Mouse (Mus musculus) C3H10T1/2 (cell line): Measurements from ENCODE around the gene Gm34653. TPM values are rescaled to one million over a fixed set of nuclear protein-coding genes. Genes with fewer than 3 reads are reported as not detected.

ENCODE experiments used
- polyA plus RNA-seq, 2 experiments: library from polyadenylated mRNA; unstranded; fragments of >200 nt; fragmentation: generic; extraction: Trizol; gene quantifications; one replicate each; pipeline ENCODE4 v1.2.1; 2012; ENCODE audit warnings: missing spikeins in 2 of 2

Gene Gm34653
- polyA plus RNA-seq = under 1 TPM in 1 of 2 experiments, not detected in 1; 0.02 TPM

GRCm38 (mm10) chr2:34832766-34833457, at the start of gene Gm34653:
Gene Gm34653 (plus strand): TSS chr2:34833007.

GRCm38 (mm10) chr2:34799357-34800256, 33.2 kb upstream of the Gm34653 start, which contains the start of gene Rabepk:
Gene Rabepk (minus strand): TSS chr2:34799912.

GRCm38 (mm10) chr2:34825827-34826459, 6.9 kb upstream of the Gm34653 start, which contains the start of gene Fbxw2:
Gene Fbxw2 (minus strand): TSS chr2:34826311.

GRCm38 (mm10) chr2:34874271-34874670, 41.5 kb downstream of the Gm34653 start, which contains the start of gene Cutal:
Gene Cutal (plus strand): TSS chr2:34874396.

GRCm38 (mm10) chr2:34874816-34875345, 42.1 kb downstream of the Gm34653 start, which contains the start of gene Psmd5:
Gene Psmd5 (minus strand): TSS chr2:34874968.

Other genes starting within 250 kb of the Gm34653 start
- gene Gapvd1, start 77.8 kb upstream of the Gm34653 start, polyA plus RNA-seq = 10 to 100 TPM in 1 of 2 experiments, 1 to 10 TPM in 1; 3.4 to 20.4 TPM
- gene Hspa5, start 61.0 kb upstream of the Gm34653 start, polyA plus RNA-seq = 100 to 1,000 TPM in 1 of 2 experiments, 10 to 100 TPM in 1; 22.3 to 265 TPM
- 10 to 100 TPM; 38.2 to 42.3 TPM for gene Rabepk, start 33.1 kb upstream of the Gm34653 start, polyA plus RNA-seq
- gene Fbxw2, start 6.7 kb upstream of the Gm34653 start, polyA plus RNA-seq = 10 to 100 TPM; 20.4 to 58.5 TPM
- gene Cutal, start 41.4 kb downstream of the Gm34653 start, polyA plus RNA-seq = under 1 TPM in 1 of 2 experiments, not detected in 1; 0.04 TPM
- gene Psmd5, start 42.0 kb downstream of the Gm34653 start, polyA plus RNA-seq = 10 to 100 TPM; 18.3 to 29.6 TPM
- gene Phf19, start 81.0 kb downstream of the Gm34653 start, polyA plus RNA-seq = 10 to 100 TPM; 14.3 to 15.9 TPM
- 10 to 100 TPM in 1 of 2 experiments, 1 to 10 TPM in 1; 5.4 to 12.1 TPM for gene Traf1, start 128.8 kb downstream of the Gm34653 start, polyA plus RNA-seq
- gene Hc, start 228.4 kb downstream of the Gm34653 start, polyA plus RNA-seq = under 1 TPM in 1 of 2 experiments, not detected in 1; 0.07 TPM